Mouse (Mus musculus): ENCODE measurements at regions not wholly inside any gene's neighbourhood (a gene's known extent, or its start where the extent isn't known, plus 50 kb on each side); places are given as distances from the start of the nearest gene placed in this dataset.
A peak's percentile ranks its signal among the peaks of the same experiment; 100 is the strongest.

GRCm38 (mm10) chr2:11377213-11377612 is 176.7 kb downstream of the Pfkfb3 start:
- TF ChIP-seq MAFK (IDR thresholded peaks at IDR 0.05; ENCODE audit: insufficient read depth, low read depth, low read length) = no peak
- no peak for TF ChIP-seq ZNF384 (IDR thresholded peaks at IDR 0.05; ENCODE audit: low read depth, low read length)
- no peak for TF ChIP-seq CHD2 (IDR thresholded peaks at IDR 0.05; ENCODE audit: low read depth, low read length)
- TF ChIP-seq HCFC1 (IDR thresholded peaks at IDR 0.05; ENCODE audit: borderline replicate concordance, insufficient read depth, low read length) = no peak
- no peak for TF ChIP-seq ZC3H11A (IDR thresholded peaks at IDR 0.05; ENCODE audit: borderline replicate concordance, low read depth, low read length)
- Histone ChIP-seq H3K36me3 (ENCODE audit: control insufficient read depth, insufficient read depth, low read length, poor library complexity, severe bottlenecking) (no peaks in the 10 kb centered on the region), H3K27ac (ENCODE audit: insufficient read depth, low read depth, low read length, poor library complexity, severe bottlenecking) (no peak overlapping the region), H3K4me1 (ENCODE audit: control insufficient read depth in 2 of 2, insufficient read depth in 2 of 2, low read length in 2 of 2, poor library complexity in 1 of 2) (peaks cover 0 to 7% of the 10 kb centered on the region in 2 experiments; a peak in 1 of 4 replicates), H3K4me3 (ENCODE audit: insufficient read depth in 1 of 2, low read depth in 1 of 2, low read length in 2 of 2, poor library complexity in 1 of 2, severe bottlenecking in 1 of 2) (no peak overlapping the region), H3K9ac (ENCODE audit: insufficient read depth, low read depth, low read length, poor library complexity, severe bottlenecking) (no peak overlapping the region), H3K9me3 (ENCODE audit: control insufficient read depth, insufficient read depth, low read depth, low read length) (no peaks in the 10 kb centered on the region)
- in situ Hi-C loops (cut with MboI; ENCODE audit: low sequenced_read_pairs in 2 of 2, unreplicated experiment in 2 of 2) = no loop called here
- no peak for DNase-seq (ENCODE audit: low read depth, low spot score)

GRCm38 (mm10) chr2:11375726-11376454 is 178.0 kb downstream of the Pfkfb3 start:
- TF ChIP-seq CHD2 (IDR thresholded peaks at IDR 0.05; ENCODE audit: low read depth, low read length) = no peak
- no peak for TF ChIP-seq ZC3H11A (IDR thresholded peaks at IDR 0.05; ENCODE audit: borderline replicate concordance, low read depth, low read length)
- no peak for TF ChIP-seq ZNF384 (IDR thresholded peaks at IDR 0.05; ENCODE audit: low read depth, low read length)
- TF ChIP-seq MAFK (IDR thresholded peaks at IDR 0.05; ENCODE audit: insufficient read depth, low read depth, low read length) = no peak
- TF ChIP-seq HCFC1 (IDR thresholded peaks at IDR 0.05; ENCODE audit: borderline replicate concordance, insufficient read depth, low read length) = no peak
- H3K4me1 ChIP-seq (ENCODE audit: control insufficient read depth in 2 of 2, insufficient read depth in 2 of 2, low read length in 2 of 2, poor library complexity in 1 of 2) = peaks cover 0 to 7% of the 10 kb centered on the region in 2 experiments; a peak in 1 of 4 replicates
- DNase-seq (ENCODE audit: low read depth, low spot score) = peak; percentile 24
- no peak overlapping the region for H3K27ac ChIP-seq (ENCODE audit: insufficient read depth, low read depth, low read length, poor library complexity, severe bottlenecking)
- no peaks in the 10 kb centered on the region for H3K9me3 ChIP-seq (ENCODE audit: control insufficient read depth, insufficient read depth, low read depth, low read length)
- H3K4me3 ChIP-seq (ENCODE audit: insufficient read depth in 1 of 2, low read depth in 1 of 2, low read length in 2 of 2, poor library complexity in 1 of 2, severe bottlenecking in 1 of 2) = no peak overlapping the region
- H3K9ac ChIP-seq (ENCODE audit: insufficient read depth, low read depth, low read length, poor library complexity, severe bottlenecking) = no peak overlapping the region
- no peaks in the 10 kb centered on the region for H3K36me3 ChIP-seq (ENCODE audit: control insufficient read depth, insufficient read depth, low read length, poor library complexity, severe bottlenecking)
- in situ Hi-C loops (cut with MboI; ENCODE audit: low sequenced_read_pairs in 2 of 2, unreplicated experiment in 2 of 2) = no loop called here

GRCm38 (mm10) chr2:11375092-11375491 is 178.8 kb downstream of the Pfkfb3 start:
- in situ Hi-C loops (cut with MboI; ENCODE audit: low sequenced_read_pairs in 2 of 2, unreplicated experiment in 2 of 2) = no loop called here
- H3K27ac ChIP-seq (ENCODE audit: insufficient read depth, low read depth, low read length, poor library complexity, severe bottlenecking) = no peak overlapping the region
- no peak overlapping the region for H3K4me3 ChIP-seq (ENCODE audit: insufficient read depth in 1 of 2, low read depth in 1 of 2, low read length in 2 of 2, poor library complexity in 1 of 2, severe bottlenecking in 1 of 2)
- H3K36me3 ChIP-seq (ENCODE audit: control insufficient read depth, insufficient read depth, low read length, poor library complexity, severe bottlenecking) = no peaks in the 10 kb centered on the region
- no peak overlapping the region for H3K9ac ChIP-seq (ENCODE audit: insufficient read depth, low read depth, low read length, poor library complexity, severe bottlenecking)
- DNase-seq (ENCODE audit: low read depth, low spot score) = no peak
- peaks cover 0 to 7% of the 10 kb centered on the region in 2 experiments; a peak in 1 of 4 replicates for H3K4me1 ChIP-seq (ENCODE audit: control insufficient read depth in 2 of 2, insufficient read depth in 2 of 2, low read length in 2 of 2, poor library complexity in 1 of 2)
- no peak for TF ChIP-seq MAFK (IDR thresholded peaks at IDR 0.05; ENCODE audit: insufficient read depth, low read depth, low read length)
- no peak for TF ChIP-seq CHD2 (IDR thresholded peaks at IDR 0.05; ENCODE audit: low read depth, low read length)
- no peak for TF ChIP-seq HCFC1 (IDR thresholded peaks at IDR 0.05; ENCODE audit: borderline replicate concordance, insufficient read depth, low read length)
- no peak for TF ChIP-seq ZC3H11A (IDR thresholded peaks at IDR 0.05; ENCODE audit: borderline replicate concordance, low read depth, low read length)
- no peak for TF ChIP-seq ZNF384 (IDR thresholded peaks at IDR 0.05; ENCODE audit: low read depth, low read length)
- H3K9me3 ChIP-seq (ENCODE audit: control insufficient read depth, insufficient read depth, low read depth, low read length) = no peaks in the 10 kb centered on the region

GRCm38 (mm10) chr2:11370273-11370672 is 183.6 kb downstream of the Pfkfb3 start:
- Histone ChIP-seq H3K36me3 (ENCODE audit: control insufficient read depth, insufficient read depth, low read length, poor library complexity, severe bottlenecking) (no peaks in the 10 kb centered on the region), H3K4me3 (ENCODE audit: insufficient read depth in 1 of 2, low read depth in 1 of 2, low read length in 2 of 2, poor library complexity in 1 of 2, severe bottlenecking in 1 of 2) (no peak overlapping the region), H3K4me1 (ENCODE audit: control insufficient read depth in 2 of 2, insufficient read depth in 2 of 2, low read length in 2 of 2, poor library complexity in 1 of 2) (peaks cover 0 to 3% of the 10 kb centered on the region in 2 experiments; a peak in 1 of 4 replicates), H3K9me3 (ENCODE audit: control insufficient read depth, insufficient read depth, low read depth, low read length) (no peaks in the 10 kb centered on the region), H3K9ac (ENCODE audit: insufficient read depth, low read depth, low read length, poor library complexity, severe bottlenecking) (no peak overlapping the region), H3K27ac (ENCODE audit: insufficient read depth, low read depth, low read length, poor library complexity, severe bottlenecking) (no peak overlapping the region)
- no peak for DNase-seq (ENCODE audit: low read depth, low spot score)
- in situ Hi-C loops (cut with MboI; ENCODE audit: low sequenced_read_pairs in 2 of 2, unreplicated experiment in 2 of 2) = no loop called here
- TF ChIP-seq MAFK (IDR thresholded peaks at IDR 0.05; ENCODE audit: insufficient read depth, low read depth, low read length) (no peak), CHD2 (IDR thresholded peaks at IDR 0.05; ENCODE audit: low read depth, low read length) (no peak), ZNF384 (IDR thresholded peaks at IDR 0.05; ENCODE audit: low read depth, low read length) (no peak), ZC3H11A (IDR thresholded peaks at IDR 0.05; ENCODE audit: borderline replicate concordance, low read depth, low read length) (no peak), HCFC1 (IDR thresholded peaks at IDR 0.05; ENCODE audit: borderline replicate concordance, insufficient read depth, low read length) (no peak)
